Mouse (Mus musculus) thymus, adult 2 months (tissue): ENCODE data around the gene Sh3d21.

Experiments used
- CTCF ChIP-seq: fragments of 200-500 bp; IDR thresholded peaks from 2 replicates; pipeline ENCODE4 v1.5.1; 2012; ENCODE audit warnings: mild to moderate bottlenecking, control low read depth, low read length, moderate library complexity, borderline replicate concordance; ENCODE audit not compliant: control insufficient read depth, poor library complexity, insufficient read depth; ENCODE audit errors: extremely low read depth
- POLR2A ChIP-seq: fragments of 200-500 bp; IDR thresholded peaks from 2 replicates; pipeline ENCODE4 v1.6.1; 2012; ENCODE audit warnings: mild to moderate bottlenecking, low read length, control low read depth, moderate library complexity; ENCODE audit not compliant: control insufficient read depth, poor library complexity, insufficient read depth; ENCODE audit errors: extremely low read depth

DNA sequence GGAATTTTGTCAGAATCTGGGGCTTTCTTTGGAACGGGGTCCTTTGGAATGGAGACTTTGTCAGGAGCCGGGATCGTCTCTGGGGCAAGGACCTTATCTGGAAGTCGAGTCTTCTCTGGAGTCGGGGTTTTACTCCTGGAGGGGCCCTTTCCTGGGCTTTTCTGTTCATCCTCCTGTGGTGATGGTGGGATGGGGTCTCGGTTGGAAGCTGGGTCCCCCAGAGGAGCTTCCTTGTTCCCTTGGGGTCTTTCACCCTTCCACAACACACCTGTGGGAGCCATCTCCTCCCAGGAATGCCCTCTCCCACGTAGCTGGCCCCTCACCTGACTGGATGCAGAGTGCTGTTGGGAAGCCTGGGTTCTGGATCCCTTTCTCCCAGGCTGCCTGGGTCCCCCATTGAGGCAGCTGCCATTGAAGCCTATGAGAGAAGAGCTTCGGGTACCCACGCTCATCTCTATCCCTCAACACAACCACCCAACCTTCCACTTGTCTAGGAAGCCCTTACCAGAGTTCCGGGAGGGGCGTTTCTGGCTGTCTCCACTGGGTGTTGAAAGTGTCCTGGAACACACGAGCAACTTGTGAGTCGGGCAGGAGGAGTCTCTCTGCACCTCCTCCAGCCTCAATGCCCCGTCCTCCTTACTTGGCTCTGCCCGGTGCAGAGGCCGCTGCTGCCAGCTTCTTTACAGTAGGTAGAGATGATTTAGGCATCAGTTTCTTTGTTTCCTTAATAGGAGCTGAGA, 11.4 kb downstream of the Sh3d21 start:
- TF ChIP-seq CTCF (no peak), POLR2A (no peak)
